12 mouse cellular contexts compared by ENCODE assay signal in genomic region chr15:101879776-101880175, GRCm38 (mm10). TPM values are rescaled to one million over a fixed set of nuclear protein-coding genes. Genes with fewer than 3 reads are reported as not detected.
DNase-seq lines count a peak whose midpoint lies in the region; ATAC-seq lines count a peak whose summit lies in the region.
"Had no signal": no experiment of that assay in that cellular context is flagged by ENCODE, and none has a peak within 500 bp of the region (broad histone marks: within the 10 kb centered on the region; RNA-seq: fewer than 3 reads in every experiment).

No protein-coding gene starts in this region.

- H3K4me3 ChIP-seq in forebrain, embryonic 11.5 days (ENCODE audit: low read depth, low read length) = no peak overlapping the region
- no peak overlapping the region for H3K4me3 ChIP-seq in forebrain, embryonic 12.5 days (replicated peaks)
- no peak overlapping the region for H3K4me3 ChIP-seq in midbrain, embryonic 14.5 days (replicated peaks; ENCODE audit: low read depth, low read length)
- no peak overlapping the region for H3K4me3 ChIP-seq in midbrain, embryonic 13.5 days (replicated peaks)
- H3K4me3 ChIP-seq: embryonic facial prominence, embryonic 15.5 days; limb, embryonic 13.5 days had no signal

- 22% methylated on average over 11 of the region's 11 CpGs for WGBS in forebrain, embryonic 11.5 days
- 8% methylated on average over 5 of the region's 11 CpGs for WGBS in forebrain, embryonic 12.5 days
- 21% methylated on average over 11 of the region's 11 CpGs for WGBS in midbrain, embryonic 14.5 days
- 25% methylated on average over 11 of the region's 11 CpGs for WGBS in midbrain, embryonic 13.5 days

- H3K9me3 ChIP-seq in forebrain, embryonic 11.5 days (ENCODE audit: control insufficient read depth, low read length) = no peaks in the 10 kb centered on the region
- no peaks in the 10 kb centered on the region for H3K9me3 ChIP-seq in forebrain, embryonic 12.5 days
- no peaks in the 10 kb centered on the region for H3K9me3 ChIP-seq in midbrain, embryonic 14.5 days (ENCODE audit: control insufficient read depth, low read length)
- H3K9me3 ChIP-seq in midbrain, embryonic 13.5 days = no peaks in the 10 kb centered on the region
- H3K9me3 ChIP-seq: embryonic facial prominence, embryonic 15.5 days; limb, embryonic 13.5 days had no signal

- no peak overlapping the region for H3K9ac ChIP-seq in forebrain, embryonic 11.5 days (ENCODE audit: low read length)
- no peak overlapping the region for H3K9ac ChIP-seq in forebrain, embryonic 12.5 days
- no peak overlapping the region for H3K9ac ChIP-seq in midbrain, embryonic 14.5 days (replicated peaks; ENCODE audit: low read length)
- H3K9ac ChIP-seq in midbrain, embryonic 13.5 days (replicated peaks) = no peak overlapping the region
- H3K9ac ChIP-seq: embryonic facial prominence, embryonic 15.5 days; limb, embryonic 13.5 days had no signal

- H3K27ac ChIP-seq in forebrain, embryonic 11.5 days (ENCODE audit: low read depth, low read length) = no peak overlapping the region
- H3K27ac ChIP-seq in forebrain, embryonic 12.5 days = no peak overlapping the region
- H3K27ac ChIP-seq in midbrain, embryonic 14.5 days (replicated peaks; ENCODE audit: low read depth, low read length) = no peak overlapping the region
- no peak overlapping the region for H3K27ac ChIP-seq in midbrain, embryonic 13.5 days
- H3K27ac ChIP-seq: embryonic facial prominence, embryonic 15.5 days; limb, embryonic 13.5 days had no signal

- ATAC-seq in forebrain, embryonic 11.5 days (replicated peaks; ENCODE audit: low FRiP score) = no peak
- ATAC-seq in forebrain, embryonic 12.5 days (ENCODE audit: low FRiP score) = no peak
- ATAC-seq in midbrain, embryonic 14.5 days (ENCODE audit: low FRiP score, low TSS enrichment) = no peak
- ATAC-seq in midbrain, embryonic 13.5 days = no peak

- no peaks in the 10 kb centered on the region for H3K36me3 ChIP-seq in forebrain, embryonic 11.5 days (ENCODE audit: control insufficient read depth, insufficient read depth, low read length)
- no peaks in the 10 kb centered on the region for H3K36me3 ChIP-seq in forebrain, embryonic 12.5 days (replicated peaks)
- H3K36me3 ChIP-seq in midbrain, embryonic 14.5 days (ENCODE audit: control insufficient read depth, insufficient read depth, low read length) = no peaks in the 10 kb centered on the region
- H3K36me3 ChIP-seq in midbrain, embryonic 13.5 days = no peaks in the 10 kb centered on the region
- H3K36me3 ChIP-seq: embryonic facial prominence, embryonic 15.5 days; limb, embryonic 13.5 days had no signal

- peak; percentile 67 for DNase-seq in forebrain, embryonic 11.5 days (ENCODE audit: low spot score)
- DNase-seq in midbrain, embryonic 14.5 days = peak; percentile 44
- DNase-seq in forelimb bud, embryonic 11.5 days (ENCODE audit: low read depth, low spot score) = peak; percentile 57
- peak; percentile 68 for DNase-seq in retina, embryonic 14.5 days (ENCODE audit: low spot score)
- DNase-seq in urinary bladder, postnatal 36 days (ENCODE audit: low spot score in 2 of 2) = no peak
- DNase-seq in left cerebral cortex, adult 18-20 months (ENCODE audit: low spot score in 2 of 2) = no peak
- DNase-seq: gastrocnemius, postnatal 10 days had no signal

- H3K27me3 ChIP-seq in forebrain, embryonic 11.5 days (ENCODE audit: control insufficient read depth, insufficient read depth, low read length) = no peaks in the 10 kb centered on the region
- peaks cover 3% of the 10 kb centered on the region; the same call in 1 of the 2 replicates for H3K27me3 ChIP-seq in forebrain, embryonic 12.5 days
- no peaks in the 10 kb centered on the region for H3K27me3 ChIP-seq in midbrain, embryonic 14.5 days (ENCODE audit: control insufficient read depth, insufficient read depth, low read length)
- 0 out of 2 replicates have a peak, but pooled peaks cover 4% of the 10 kb centered on the region for H3K27me3 ChIP-seq in midbrain, embryonic 13.5 days

- no peak overlapping the region for H3K4me2 ChIP-seq in forebrain, embryonic 11.5 days (ENCODE audit: low read depth, low read length, severe bottlenecking)
- H3K4me2 ChIP-seq in forebrain, embryonic 12.5 days = no peak overlapping the region
- no peak overlapping the region for H3K4me2 ChIP-seq in midbrain, embryonic 14.5 days (ENCODE audit: low read length)
- H3K4me2 ChIP-seq in midbrain, embryonic 13.5 days (replicated peaks) = no peak overlapping the region
- H3K4me2 ChIP-seq: embryonic facial prominence, embryonic 15.5 days; limb, embryonic 13.5 days had no signal

- H3K4me1 ChIP-seq in forebrain, embryonic 11.5 days (replicated peaks; ENCODE audit: control insufficient read depth, insufficient read depth, low read length) = no peaks in the 10 kb centered on the region
- H3K4me1 ChIP-seq in forebrain, embryonic 12.5 days = no peaks in the 10 kb centered on the region
- no peaks in the 10 kb centered on the region for H3K4me1 ChIP-seq in midbrain, embryonic 14.5 days (ENCODE audit: control insufficient read depth, insufficient read depth, low read length)
- H3K4me1 ChIP-seq in midbrain, embryonic 13.5 days (replicated peaks) = no peaks in the 10 kb centered on the region
- H3K4me1 ChIP-seq: embryonic facial prominence, embryonic 15.5 days; limb, embryonic 13.5 days had no signal

RNA-seq across cellular contexts. Expression of gene Krt77, which starts 10.3 kb away (rescaled TPM):
- polyA plus RNA-seq in forebrain, embryonic 11.5 days (2014; fragmentation: Nextera tagmentation; extraction: Ambion mirVana) = not detected in 2 replicates
- polyA plus RNA-seq in forebrain, embryonic 12.5 days (2016; fragmentation: Nextera tagmentation; extraction: Ambion mirVana) = not detected in 2 replicates
- 0.07 and 0.42 TPM in 2 replicates for polyA plus RNA-seq in midbrain, embryonic 14.5 days (2014; fragmentation: Nextera tagmentation; extraction: Ambion mirVana)
- polyA plus RNA-seq in midbrain, embryonic 13.5 days (2015; fragmentation: Nextera tagmentation; extraction: Ambion mirVana) = 0.15 TPM in 1 of 2 replicates, not detected in the other
- 10 to 100 TPM; 13.4 to 16.9 TPM for total RNA-seq in left cerebral cortex, adult 18-20 months (2021)
- total RNA-seq: gastrocnemius, postnatal 10 days had no signal
- polyA plus RNA-seq: heart, postnatal 0 days had no signal

RNA-seq across cellular contexts. Expression of gene Krt76, which starts 12.9 kb away (rescaled TPM):
- polyA plus RNA-seq in forebrain, embryonic 11.5 days (2014; fragmentation: Nextera tagmentation; extraction: Ambion mirVana) = not detected in 2 replicates
- polyA plus RNA-seq in forebrain, embryonic 12.5 days (2016; fragmentation: Nextera tagmentation; extraction: Ambion mirVana) = not detected in 2 replicates
- polyA plus RNA-seq in midbrain, embryonic 14.5 days (2014; fragmentation: Nextera tagmentation; extraction: Ambion mirVana) = not detected in 2 replicates
- polyA plus RNA-seq in midbrain, embryonic 13.5 days (2015; fragmentation: Nextera tagmentation; extraction: Ambion mirVana) = not detected in 2 replicates
- not detected for total RNA-seq in left cerebral cortex, adult 18-20 months (2021)
- total RNA-seq: gastrocnemius, postnatal 10 days had no signal
- polyA plus RNA-seq: heart, postnatal 0 days; limb, embryonic 13.5 days had no signal

RNA-seq across cellular contexts. Expression of gene Krt1, which starts 29.2 kb away (rescaled TPM):
- 2.6 TPM in 2 replicates for polyA plus RNA-seq in forebrain, embryonic 11.5 days (2014; fragmentation: Nextera tagmentation; extraction: Ambion mirVana)
- polyA plus RNA-seq in forebrain, embryonic 12.5 days (2016; fragmentation: Nextera tagmentation; extraction: Ambion mirVana) = 4.0 and 4.5 TPM in 2 replicates
- 6.7 and 10.7 TPM in 2 replicates for polyA plus RNA-seq in midbrain, embryonic 14.5 days (2014; fragmentation: Nextera tagmentation; extraction: Ambion mirVana)
- 4.2 and 4.7 TPM in 2 replicates for polyA plus RNA-seq in midbrain, embryonic 13.5 days (2015; fragmentation: Nextera tagmentation; extraction: Ambion mirVana)
- 1 to 10 TPM; 1.7 to 2.6 TPM for total RNA-seq in left cerebral cortex, adult 18-20 months (2021)
- total RNA-seq: gastrocnemius, postnatal 10 days had no signal

RNA-seq across cellular contexts. Expression of gene Krt4, which starts 44.8 kb away (rescaled TPM):
- not detected in 2 replicates for polyA plus RNA-seq in forebrain, embryonic 11.5 days (2014; fragmentation: Nextera tagmentation; extraction: Ambion mirVana)
- polyA plus RNA-seq in forebrain, embryonic 12.5 days (2016; fragmentation: Nextera tagmentation; extraction: Ambion mirVana) = not detected in 2 replicates
- not detected in 2 replicates for polyA plus RNA-seq in midbrain, embryonic 14.5 days (2014; fragmentation: Nextera tagmentation; extraction: Ambion mirVana)
- 0.26 TPM in 1 of 2 replicates, not detected in the other for polyA plus RNA-seq in midbrain, embryonic 13.5 days (2015; fragmentation: Nextera tagmentation; extraction: Ambion mirVana)
- total RNA-seq in left cerebral cortex, adult 18-20 months (2021) = not detected
- polyA plus RNA-seq: heart, postnatal 0 days had no signal

Comparison
In these comparisons a context has a peak if more than half of its experiments do, and no peak if none do; other contexts are left out.
1. DNase-seq: peak in forebrain, embryonic 11.5 days (single experiment), midbrain, embryonic 14.5 days (single experiment), forelimb bud, embryonic 11.5 days (single experiment) and retina, embryonic 14.5 days (single experiment); none in urinary bladder, postnatal 36 days (0 of 2) and left cerebral cortex, adult 18-20 months (0 of 2).